Mouse (Mus musculus) liver, embryonic 11.5 days (tissue): Measurements from ENCODE around the gene Ncaph. TPM values are rescaled to one million over a fixed set of nuclear protein-coding genes. Genes with fewer than 3 reads are reported as not detected.
"Not testable (repeated sequence)": the region's sequence is repeated elsewhere in the genome, so short reads cannot be mapped to it uniquely, and the experiment has no call there.

Experiments
- ATAC-seq: fragments of 200-750 bp; cut with Nextera tagmentation; replicated peaks from 2 replicates; pipeline ENCODE4 v1.8.0; 2017; ENCODE audit warnings: moderate number of reproducible peaks, mild to moderate bottlenecking, moderate TSS enrichment, moderate library complexity; ENCODE audit not compliant: low FRiP score
- DNase-seq: peaks from one replicate; pipeline ENCODE4 v3.0.0-alpha.2; 2017; ENCODE audit warnings: low spot score
- H3K27ac ChIP-seq: fragments of 300-500 bp; sonication (generic); 2 replicates; pipeline ENCODE4 v1.5.1; 2014; ENCODE audit warnings: mild to moderate bottlenecking, low read depth, low read length, control low read depth
- H3K27me3 ChIP-seq: fragments of 300-500 bp; sonication (generic); replicated peaks from 2 replicates; pipeline ENCODE4 v1.6.1; 2014; ENCODE audit warnings: low read length, mixed read lengths; ENCODE audit not compliant: control insufficient read depth, insufficient read depth
- H3K36me3 ChIP-seq: fragments of 300-500 bp; sonication (generic); 2 replicates; pipeline ENCODE4 v1.6.1; 2014; ENCODE audit warnings: mild to moderate bottlenecking, low read length, moderate library complexity, mixed read lengths; ENCODE audit not compliant: control insufficient read depth, insufficient read depth
- H3K4me1 ChIP-seq: fragments of 300-500 bp; sonication (generic); replicated peaks from 2 replicates; pipeline ENCODE4 v1.6.1; 2014; ENCODE audit warnings: low read length, mixed read lengths; ENCODE audit not compliant: control insufficient read depth, insufficient read depth
- H3K4me2 ChIP-seq: fragments of 300-500 bp; sonication (generic); 2 replicates; pipeline ENCODE4 v1.6.1; 2014; ENCODE audit warnings: mild to moderate bottlenecking, control low read depth, moderate library complexity
- H3K4me3 ChIP-seq: fragments of 300-500 bp; sonication (generic); 2 replicates; pipeline ENCODE4 v1.5.1; 2014; ENCODE audit warnings: low read depth, low read length, control low read depth
- H3K9ac ChIP-seq: fragments of 300-500 bp; sonication (generic); 2 replicates; pipeline ENCODE4 v1.6.1; 2014; ENCODE audit warnings: low read depth, low read length, control low read depth
- H3K9me3 ChIP-seq: fragments of 300-500 bp; sonication (generic); 2 replicates; pipeline ENCODE4 v1.6.1; 2016; ENCODE audit warnings: low read length, inconsistent platforms, mixed read lengths; ENCODE audit not compliant: control insufficient read depth
- WGBS: fragments of 180-500 bp; shearing (Covaris S2); extraction: QIAGEN DNeasy Blood & Tissue Kit; methylation state at CpG from one replicate; pipeline ENCODE4 v1.1.7; 2014; 5-methylcytosine and 5-hydroxymethylcytosine counted together
- polyA plus RNA-seq: library from polyadenylated mRNA; unstranded; fragments of >200 nt; fragmentation: Nextera tagmentation; extraction: Ambion mirVana; gene quantifications from 2 replicates; pipeline ENCODE4 v1.2.1, GENCODE M21; 2014

The Ncaph gene
- polyA plus RNA-seq, 1 experiment from 2014 or later: 89.9 TPM

DNA sequence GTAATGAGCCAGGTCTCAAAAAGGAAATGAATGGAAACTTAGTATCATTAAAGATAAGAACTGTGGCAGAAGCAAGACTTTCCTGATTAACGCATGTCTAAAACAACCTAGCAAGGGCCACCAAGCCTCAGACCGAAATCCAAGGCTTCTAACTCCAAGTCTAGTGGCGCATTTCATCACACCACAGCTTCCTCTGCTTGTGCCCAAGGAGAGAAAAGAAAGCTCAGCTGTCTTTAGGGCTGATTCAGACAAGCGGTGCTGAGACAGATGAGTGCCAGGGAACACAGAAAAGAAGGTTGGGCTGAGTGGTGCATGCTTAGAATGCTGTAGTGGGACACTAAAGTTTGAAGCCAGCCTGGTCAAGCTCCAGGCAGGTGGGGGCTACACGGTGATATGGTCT lies 4.8 kb downstream of the Ncaph start:
- H3K9me3 ChIP-seq: no peaks in the 10 kb centered on the region
- H3K27ac ChIP-seq: no peak overlapping the region
- no peaks in the 10 kb centered on the region for H3K27me3 ChIP-seq
- H3K9ac ChIP-seq: no peak overlapping the region
- peaks cover 20% of the 10 kb centered on the region for H3K4me1 ChIP-seq
- 74% methylated on average over 5 of the region's 5 CpGs for WGBS
- H3K4me2 ChIP-seq: no peak overlapping the region
- H3K36me3 ChIP-seq: peaks cover 28% of the 10 kb centered on the region
- no peak overlapping the region for H3K4me3 ChIP-seq
- ATAC-seq (no peak), DNase-seq (no peak)

GRCm38 (mm10) chr2:127121591-127122235 lies 12.0 kb downstream of the Ncaph start:
- no peak for ATAC-seq
- DNase-seq: no peak
- Histone ChIP-seq H3K36me3 (peaks cover 65% of the 10 kb centered on the region), H3K4me3 (no peak overlapping the region), H3K27me3 (no peaks in the 10 kb centered on the region), H3K27ac (no peak overlapping the region), H3K4me2 (no peak overlapping the region), H3K9ac (no peak overlapping the region), H3K9me3 (no peaks in the 10 kb centered on the region), H3K4me1 (no peaks in the 10 kb centered on the region)
- WGBS: 94% methylated on average over 8 of the region's 8 CpGs

GRCm38 (mm10) chr2:127108986-127109385 lies 24.8 kb downstream of the Ncaph start:
- H3K4me1 ChIP-seq: no peaks in the 10 kb centered on the region
- H3K27me3 ChIP-seq: no peaks in the 10 kb centered on the region
- no peak overlapping the region for H3K9ac ChIP-seq
- H3K27ac ChIP-seq: no peak overlapping the region
- no peak overlapping the region for H3K4me3 ChIP-seq
- no peak overlapping the region for H3K4me2 ChIP-seq
- peaks cover 60% of the 10 kb centered on the region for H3K36me3 ChIP-seq
- WGBS: 93% methylated on average over 4 of the region's 4 CpGs
- DNase-seq (no peak), ATAC-seq (no peak)
- no peaks in the 10 kb centered on the region for H3K9me3 ChIP-seq

DNA sequence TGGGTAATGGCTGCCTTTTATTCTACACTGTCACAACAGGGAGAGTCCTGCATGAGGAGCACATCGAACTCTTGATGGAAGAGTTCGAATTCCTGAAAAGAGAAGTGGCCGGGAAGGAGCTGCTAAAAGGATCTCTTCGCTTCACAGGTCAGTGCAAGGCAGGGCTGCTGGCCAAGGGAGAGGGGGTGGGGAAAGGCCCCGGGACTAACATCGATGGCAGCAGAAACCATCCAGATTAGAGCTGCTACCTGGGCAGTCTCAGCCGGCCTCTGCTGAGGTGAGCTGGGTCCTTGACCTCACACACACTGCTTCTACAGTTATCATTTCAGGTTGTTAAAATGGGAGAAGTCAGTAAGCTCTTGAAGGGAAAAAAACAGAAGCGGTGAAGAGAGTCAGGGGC lies 41.8 kb downstream of the Ncaph start:
- Histone ChIP-seq H3K9ac (no peak overlapping the region), H3K4me2 (no peak overlapping the region), H3K36me3 (no peaks in the 10 kb centered on the region), H3K27me3 (no peaks in the 10 kb centered on the region), H3K4me1 (no peaks in the 10 kb centered on the region), H3K27ac (no peak overlapping the region), H3K9me3 (no peaks in the 10 kb centered on the region), H3K4me3 (no peak overlapping the region)
- no peak for DNase-seq
- ATAC-seq: no peak
- WGBS: 74% methylated on average over 8 of the region's 8 CpGs

DNA sequence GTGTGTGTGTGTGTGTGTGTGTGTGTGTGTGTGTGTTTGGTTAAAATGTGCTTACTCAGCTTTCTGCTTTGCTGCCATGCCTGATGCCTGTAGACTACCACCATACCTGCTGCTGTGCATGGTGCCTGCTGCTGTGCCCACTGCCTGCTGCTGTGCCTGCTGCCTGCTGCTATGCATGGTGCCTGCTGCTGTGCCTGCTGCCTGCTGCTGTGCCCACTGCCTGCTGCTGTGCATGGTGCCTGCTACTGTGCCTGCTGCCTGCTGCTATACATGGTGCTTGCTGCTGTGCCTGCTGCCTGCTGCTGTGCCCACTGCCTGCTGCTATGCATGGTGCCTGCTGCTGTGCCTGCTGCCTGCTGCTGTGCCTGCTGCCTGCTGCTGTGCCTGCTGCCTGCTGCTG lies 43.6 kb downstream of the Ncaph start:
- H3K4me1 ChIP-seq, H3K4me3 ChIP-seq, H3K27ac ChIP-seq, H3K9ac ChIP-seq, H3K36me3 ChIP-seq, DNase-seq, H3K27me3 ChIP-seq, ATAC-seq, H3K4me2 ChIP-seq, H3K9me3 ChIP-seq: not testable (repeated sequence)

GRCm38 (mm10) chr2:127086235-127086634 lies 47.5 kb downstream of the Ncaph start:
- 72% methylated on average over 5 of the region's 5 CpGs for WGBS
- Histone ChIP-seq H3K36me3 (no peaks in the 10 kb centered on the region), H3K4me3 (no peak overlapping the region)

GRCm38 (mm10) chr2:127080591-127081218 lies 53.0 kb downstream of the Ncaph start:
- Histone ChIP-seq H3K27ac (peak overlapping the region; percentile 47), H3K4me1 (peaks cover 15% of the 10 kb centered on the region), H3K9me3 (no peaks in the 10 kb centered on the region), H3K4me3 (no peak overlapping the region), H3K27me3 (no peaks in the 10 kb centered on the region), H3K4me2 (peak overlapping the region; percentile 35; the same call in 1 of the 2 replicates), H3K9ac (no peak overlapping the region), H3K36me3 (no peaks in the 10 kb centered on the region)
- DNase-seq (no peak), ATAC-seq (peak; percentile 90)
- whole genome bisulfite sequencing: 69% methylated on average over 11 of the region's 11 CpGs

More at GRCm38 (mm10) chr2:127086235-127086634, 47.5 kb downstream of the Ncaph start:
- H3K9me3 ChIP-seq: no peaks in the 10 kb centered on the region
- no peak overlapping the region for H3K4me2 ChIP-seq
- H3K4me1 ChIP-seq: no peaks in the 10 kb centered on the region; the same call in 1 of the 2 replicates
- DNase-seq (no peak), ATAC-seq (no peak)
- H3K9ac ChIP-seq: no peak overlapping the region
- H3K27me3 ChIP-seq: no peaks in the 10 kb centered on the region
- H3K27ac ChIP-seq: no peak overlapping the region

GRCm38 (mm10) chr2:127079881-127080590 lies 53.7 kb downstream of the Ncaph start:
- Histone ChIP-seq H3K36me3 (no peaks in the 10 kb centered on the region), H3K4me2 (peak overlapping the region; percentile 35; the same call in 1 of the 2 replicates), H3K27ac (peak overlapping the region; percentile 47), H3K4me3 (no peak overlapping the region), H3K9me3 (no peaks in the 10 kb centered on the region), H3K4me1 (peaks cover 15% of the 10 kb centered on the region), H3K27me3 (no peaks in the 10 kb centered on the region), H3K9ac (no peak overlapping the region)
- 78% methylated on average over 11 of the region's 11 CpGs for WGBS
- DNase-seq (no peak), ATAC-seq (peak; percentile 37)
